Mouse (Mus musculus): Measurements from ENCODE around the gene Apopt1.

DNA sequence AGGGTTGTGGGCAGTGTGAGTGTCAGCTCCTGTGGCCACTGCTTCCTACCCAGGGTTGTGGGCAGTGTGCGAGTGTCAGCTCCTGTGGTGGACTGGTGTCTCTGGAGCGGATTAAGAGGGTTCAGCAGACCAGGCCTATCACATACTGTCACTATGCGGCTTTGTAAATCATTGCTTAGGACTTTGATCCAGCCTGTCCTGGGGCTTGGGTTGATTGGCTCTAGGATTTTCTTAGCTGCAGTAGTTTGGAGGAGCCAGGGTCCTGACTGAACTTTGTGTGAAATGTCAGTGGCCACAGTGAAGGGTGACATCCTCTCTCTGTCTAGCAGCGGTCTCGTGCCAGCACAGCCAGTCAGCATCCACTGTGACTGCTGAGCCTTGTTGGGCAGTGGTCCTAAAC lies 77.0 kb downstream of the Apopt1 start:
- TF ChIP-seq CTCF (IDR thresholded peaks at IDR 0.05; ENCODE audit: low read depth, low read length) (no peak), POLR2A (IDR thresholded peaks at IDR 0.05; ENCODE audit: extremely low read depth, insufficient read depth, low read length) (no peak)

Data from liver, adult 2 months (tissue).